Mouse (Mus musculus): ENCODE measurements around the gene Slc39a12.

The Slc39a12 gene

GRCm38 (mm10) chr2:14388162-14388561, at the start of gene Slc39a12:
TSS of gene Slc39a12 (plus strand) at chr2:14388316.
- DNase-seq (ENCODE audit: low spot score in 2 of 2), result no peak

GRCm38 (mm10) chr2:14341652-14342308, 46.3 kb upstream of the Slc39a12 start:
- no peak for DNase-seq (ENCODE audit: low spot score in 2 of 2)

- no peak for DNase-seq (ENCODE audit: low spot score in 2 of 2)
Observed at GRCm38 (mm10) chr2:14342309-14342839, 45.7 kb upstream of the Slc39a12 start.

- no peak for DNase-seq (ENCODE audit: low spot score in 2 of 2)
Observed at GRCm38 (mm10) chr2:14388856-14389255, 740 bp downstream of the Slc39a12 start.

GRCm38 (mm10) chr2:14390900-14391299, 2.8 kb downstream of the Slc39a12 start:
- DNase-seq (ENCODE audit: low spot score in 2 of 2), result no peak

- no peak for DNase-seq (ENCODE audit: low spot score in 2 of 2)
Observed at GRCm38 (mm10) chr2:14403000-14403399, 14.9 kb downstream of the Slc39a12 start.

- no peak for DNase-seq (ENCODE audit: low spot score in 2 of 2)
Observed at GRCm38 (mm10) chr2:14428987-14429386, 40.9 kb downstream of the Slc39a12 start.

GRCm38 (mm10) chr2:14447322-14447721, 59.2 kb downstream of the Slc39a12 start:
- DNase-seq (ENCODE audit: low spot score in 2 of 2), result no peak

GRCm38 (mm10) chr2:14450866-14451265, 62.8 kb downstream of the Slc39a12 start:
- no peak for DNase-seq (ENCODE audit: low spot score in 2 of 2)

GRCm38 (mm10) chr2:14454946-14455631, 67.0 kb downstream of the Slc39a12 start:
- no peak for DNase-seq (ENCODE audit: low spot score in 2 of 2)

GRCm38 (mm10) chr2:14464438-14464837, 76.3 kb downstream of the Slc39a12 start:
- no peak for DNase-seq (ENCODE audit: low spot score in 2 of 2)

- no peak for DNase-seq (ENCODE audit: low spot score in 2 of 2)
Observed at GRCm38 (mm10) chr2:14494132-14494531, 106.0 kb downstream of the Slc39a12 start.

- no peak for DNase-seq (ENCODE audit: low spot score in 2 of 2)
Observed at GRCm38 (mm10) chr2:14496150-14496549, 108.0 kb downstream of the Slc39a12 start.

- DNase-seq (ENCODE audit: low spot score in 2 of 2), result no peak
Observed at GRCm38 (mm10) chr2:14502482-14502881, 114.4 kb downstream of the Slc39a12 start.

- DNase-seq (ENCODE audit: low spot score in 2 of 2), result no peak
Observed at GRCm38 (mm10) chr2:14518237-14518636, 130.1 kb downstream of the Slc39a12 start.

GRCm38 (mm10) chr2:14534325-14535077, 146.4 kb downstream of the Slc39a12 start:
- no peak for DNase-seq (ENCODE audit: low spot score in 2 of 2)

GRCm38 (mm10) chr2:14535246-14535671, 147.1 kb downstream of the Slc39a12 start:
- DNase-seq (ENCODE audit: low spot score in 2 of 2), result no peak

GRCm38 (mm10) chr2:14537781-14538180, 149.7 kb downstream of the Slc39a12 start:
- DNase-seq (ENCODE audit: low spot score in 2 of 2), result no peak

- no peak for DNase-seq (ENCODE audit: low spot score in 2 of 2)
Observed at GRCm38 (mm10) chr2:14543355-14543754, 155.2 kb downstream of the Slc39a12 start.

GRCm38 (mm10) chr2:14543773-14544172, 155.7 kb downstream of the Slc39a12 start:
- no peak for DNase-seq (ENCODE audit: low spot score in 2 of 2)
